11 mouse cellular contexts compared by ENCODE assay signal in genomic region chr1:66940903-66941302, GRCm38 (mm10). TPM values are rescaled to one million over a fixed set of nuclear protein-coding genes. Genes with fewer than 3 reads are reported as not detected.
DNase-seq lines count a peak whose midpoint lies in the region; ATAC-seq and TF ChIP-seq lines count a peak whose summit lies in the region.
"Had no signal": no experiment of that assay in that cellular context is flagged by ENCODE, and none has a peak within 500 bp of the region (broad histone marks: within the 10 kb centered on the region; RNA-seq: fewer than 3 reads in every experiment).

No protein-coding gene starts in this region.

- DNase-seq in heart, adult 18-20 months = no peak
- DNase-seq in A20 (ENCODE audit: low read depth, low spot score) = peak; percentile 4
- peak; percentile 25 for DNase-seq in brain, adult 2 months (ENCODE audit: low read depth, low spot score)
- DNase-seq in kidney, postnatal 0 days (ENCODE audit: low spot score) = peak; percentile 76
- DNase-seq in natural killer cell, adult 2 months (ENCODE audit: low spot score in 2 of 2) = no peak
- DNase-seq in layer of hippocampus, postnatal 25 days (ENCODE audit: extremely low spot score in 1 of 2, low spot score in 1 of 2) = no peak
- DNase-seq in testis, postnatal 10 days (ENCODE audit: low spot score) = no peak
- DNase-seq: adrenal gland, adult 2 months had no signal

- peak; percentile 69; the same call in 1 of the 2 replicates for ATAC-seq in heart, embryonic 15.5 days (replicated peaks; ENCODE audit: insufficient number of reproducible peaks, insufficient read depth, low FRiP score, low read depth)
- ATAC-seq in kidney, postnatal 0 days (replicated peaks; ENCODE audit: low FRiP score, low read depth) = peak; percentile 81; the same call in 1 of the 2 replicates

- no peak overlapping the region for H3K4me2 ChIP-seq in heart, embryonic 15.5 days
- no peak overlapping the region for H3K4me2 ChIP-seq in kidney, postnatal 0 days (ENCODE audit: low read length)
- H3K4me2 ChIP-seq: neural tube, embryonic 12.5 days had no signal

- no peaks in the 10 kb centered on the region for H3K36me3 ChIP-seq in heart, embryonic 15.5 days
- no peaks in the 10 kb centered on the region for H3K36me3 ChIP-seq in kidney, postnatal 0 days (ENCODE audit: insufficient read depth, low read length)
- H3K36me3 ChIP-seq: neural tube, embryonic 12.5 days had no signal

- no peaks in the 10 kb centered on the region for H3K9me3 ChIP-seq in heart, embryonic 15.5 days (replicated peaks)
- H3K9me3 ChIP-seq in kidney, postnatal 0 days (replicated peaks; ENCODE audit: low read length) = no peaks in the 10 kb centered on the region
- H3K9me3 ChIP-seq: neural tube, embryonic 12.5 days had no signal

- peaks cover 19% of the 10 kb centered on the region for H3K4me1 ChIP-seq in heart, embryonic 15.5 days (replicated peaks)
- H3K4me1 ChIP-seq in kidney, postnatal 0 days (replicated peaks; ENCODE audit: insufficient read depth, low read length) = no peaks in the 10 kb centered on the region
- H3K4me1 ChIP-seq: neural tube, embryonic 12.5 days had no signal

- no peak overlapping the region for H3K9ac ChIP-seq in heart, embryonic 15.5 days
- H3K9ac ChIP-seq in kidney, postnatal 0 days (ENCODE audit: low read depth, low read length) = no peak overlapping the region
- H3K9ac ChIP-seq: neural tube, embryonic 12.5 days had no signal

- WGBS in heart, embryonic 15.5 days = 49% methylated on average over 6 of the region's 6 CpGs
- WGBS in kidney, postnatal 0 days = 13% methylated on average over 6 of the region's 6 CpGs

- no peaks in the 10 kb centered on the region for H3K27me3 ChIP-seq in heart, embryonic 15.5 days
- H3K27me3 ChIP-seq in kidney, postnatal 0 days (ENCODE audit: insufficient read depth, low read length) = no peaks in the 10 kb centered on the region
- H3K27me3 ChIP-seq: neural tube, embryonic 12.5 days had no signal

- no peak overlapping the region for H3K4me3 ChIP-seq in heart, embryonic 15.5 days
- no peak overlapping the region for H3K4me3 ChIP-seq in kidney, postnatal 0 days (replicated peaks; ENCODE audit: low read depth, low read length)
- H3K4me3 ChIP-seq: neural tube, embryonic 12.5 days had no signal

- H3K27ac ChIP-seq in heart, embryonic 15.5 days = no peak overlapping the region
- no peak overlapping the region for H3K27ac ChIP-seq in kidney, postnatal 0 days
- H3K27ac ChIP-seq: neural tube, embryonic 12.5 days had no signal

- TF ChIP-seq CTCF in kidney, postnatal 0 days (IDR thresholded peaks at IDR 0.05; ENCODE audit: low read depth) = peak; percentile 75

RNA-seq across cellular contexts. Expression of gene Myl1, which starts 4.3 kb away (rescaled TPM):
- polyA plus RNA-seq in heart, embryonic 15.5 days (2015; fragmentation: Nextera tagmentation; extraction: Ambion mirVana) = 390 and 404 TPM in 2 replicates
- total RNA-seq in heart, adult 18-20 months (2021) = 10 to 100 TPM; 23.8 to 29.1 TPM
- polyA plus RNA-seq in kidney, postnatal 0 days (2015; fragmentation: Nextera tagmentation; extraction: Ambion mirVana) = 0.93 and 1.0 TPM in 2 replicates
- total RNA-seq in layer of hippocampus, postnatal 25 days (2021) = 1 to 10 TPM; 1.2 to 1.4 TPM
- total RNA-seq: hematopoietic stem cell, adult 5-6 weeks had no signal

Comparison
In these comparisons a context has a peak if more than half of its experiments do, and no peak if none do; other contexts are left out.
1. DNase-seq: peak in A20 (single experiment), brain, adult 2 months (single experiment) and kidney, postnatal 0 days (single experiment); none in heart, adult 18-20 months (0 of 2), natural killer cell, adult 2 months (0 of 2), layer of hippocampus, postnatal 25 days (0 of 2) and testis, postnatal 10 days (single experiment).
2. RNA of gene Myl1, which starts 4.3 kb away (total RNA-seq): 23.8 to 29.1 TPM in heart, adult 18-20 months; 1.2 to 1.4 TPM in layer of hippocampus, postnatal 25 days; every median in the first group is over 10 times any median in the second.